13 mouse cellular contexts compared by ENCODE assay signal in genomic region chr11:5257151-5257862, GRCm38 (mm10). TPM values are rescaled to one million over a fixed set of nuclear protein-coding genes. Genes with fewer than 3 reads are reported as not detected.
DNase-seq lines count a peak whose midpoint lies in the region; ATAC-seq lines count a peak whose summit lies in the region.
"Had no signal": no experiment of that assay in that cellular context is flagged by ENCODE, and none has a peak within 500 bp of the region (broad histone marks: within the 10 kb centered on the region; RNA-seq: fewer than 3 reads in every experiment).

No protein-coding gene starts in this region.

- DNase-seq in heart, embryonic 10.5 days (ENCODE audit: low spot score), result no peak
- peak; percentile 61 for DNase-seq in kidney, postnatal 14 days
- peak; percentile 48 to 64 for DNase-seq in thymus, postnatal 36 days
- DNase-seq in embryo, embryonic 11 days, result no peak
- DNase-seq in forebrain, embryonic 14.5 days (ENCODE audit: low spot score), result no peak
- DNase-seq: B cell, adult 2 months; cerebellum, postnatal 25 days; forebrain, postnatal 0 days; heart, adult 18-20 months had no signal

- ATAC-seq in heart, embryonic 11.5 days (replicated peaks; ENCODE audit: insufficient number of reproducible peaks, low FRiP score, low TSS enrichment), result no peak
- ATAC-seq in megakaryocyte, adult 5-6 weeks (ENCODE audit: poor library complexity, severe bottlenecking), result no peak
- no peak for ATAC-seq in forebrain, embryonic 14.5 days
- ATAC-seq: forebrain, postnatal 0 days; Patski had no signal

- H3K27me3 ChIP-seq in heart, embryonic 10.5 days (ENCODE audit: insufficient read depth, poor library complexity, severe bottlenecking), result no peaks in the 10 kb centered on the region
- no peaks in the 10 kb centered on the region for H3K27me3 ChIP-seq in heart, embryonic 11.5 days (ENCODE audit: control insufficient read depth, insufficient read depth, low read length)
- peaks cover 18% of the 10 kb centered on the region for H3K27me3 ChIP-seq in megakaryocyte, embryonic 14.5 days (replicated peaks)
- no peaks in the 10 kb centered on the region; the same call in 1 of the 2 replicates for H3K27me3 ChIP-seq in forebrain, embryonic 14.5 days (replicated peaks; ENCODE audit: control insufficient read depth, insufficient read depth, low read length)
- H3K27me3 ChIP-seq: Patski had no signal

- H3K4me2 ChIP-seq in heart, embryonic 11.5 days, result no peak overlapping the region
- H3K4me2 ChIP-seq in forebrain, embryonic 14.5 days (ENCODE audit: low read length), result no peak overlapping the region

- H3K9ac ChIP-seq in heart, embryonic 11.5 days (ENCODE audit: low read depth, low read length), result no peak overlapping the region
- no peak overlapping the region for H3K9ac ChIP-seq in forebrain, embryonic 14.5 days (ENCODE audit: low read length)
- H3K9ac ChIP-seq: forebrain, postnatal 0 days had no signal

- H3K36me3 ChIP-seq in heart, embryonic 10.5 days, result no peaks in the 10 kb centered on the region
- 0 out of 2 replicates have a peak, but pooled peaks cover 2% of the 10 kb centered on the region for H3K36me3 ChIP-seq in heart, embryonic 11.5 days (ENCODE audit: control insufficient read depth, insufficient read depth, low read length)
- H3K36me3 ChIP-seq in megakaryocyte, embryonic 14.5 days (replicated peaks; ENCODE audit: low read length), result no peaks in the 10 kb centered on the region
- no peaks in the 10 kb centered on the region for H3K36me3 ChIP-seq in forebrain, embryonic 14.5 days (ENCODE audit: control insufficient read depth, insufficient read depth, low read length)

- peaks cover 60% of the 10 kb centered on the region for H3K4me1 ChIP-seq in heart, embryonic 10.5 days
- H3K4me1 ChIP-seq in heart, embryonic 11.5 days (ENCODE audit: control insufficient read depth, insufficient read depth, low read length), result peaks cover 39% of the 10 kb centered on the region
- H3K4me1 ChIP-seq in megakaryocyte, embryonic 14.5 days, result peaks cover 29% of the 10 kb centered on the region
- H3K4me1 ChIP-seq in forebrain, embryonic 14.5 days (ENCODE audit: control insufficient read depth, insufficient read depth, low read length), result peaks cover 30% of the 10 kb centered on the region

- H3K9me3 ChIP-seq in heart, embryonic 10.5 days, result no peaks in the 10 kb centered on the region
- no peaks in the 10 kb centered on the region for H3K9me3 ChIP-seq in heart, embryonic 11.5 days (replicated peaks; ENCODE audit: control insufficient read depth, low read length)
- H3K9me3 ChIP-seq in megakaryocyte, embryonic 14.5 days, result no peaks in the 10 kb centered on the region
- H3K9me3 ChIP-seq in forebrain, embryonic 14.5 days (replicated peaks; ENCODE audit: control insufficient read depth, low read length), result no peaks in the 10 kb centered on the region

- 0 out of 2 replicates have a peak overlapping the region, but pooled peaks have one; percentile 69 for H3K27ac ChIP-seq in heart, embryonic 10.5 days
- H3K27ac ChIP-seq in heart, embryonic 11.5 days (ENCODE audit: low read depth, low read length), result no peak overlapping the region
- no peak overlapping the region for H3K27ac ChIP-seq in forebrain, embryonic 14.5 days (ENCODE audit: low read depth, low read length)

- H3K4me3 ChIP-seq in heart, embryonic 10.5 days, result no peak overlapping the region
- H3K4me3 ChIP-seq in heart, embryonic 11.5 days (ENCODE audit: low read depth, low read length), result no peak overlapping the region
- peak overlapping the region; percentile 19 for H3K4me3 ChIP-seq in megakaryocyte, embryonic 14.5 days (replicated peaks)
- no peak overlapping the region for H3K4me3 ChIP-seq in forebrain, embryonic 14.5 days (ENCODE audit: low read depth, low read length)

- 68% methylated on average over 13 of the region's 13 CpGs for WGBS in heart, embryonic 10.5 days
- WGBS in heart, embryonic 11.5 days (ENCODE audit: insufficient replicate concordance), result 69% methylated on average over 13 of the region's 13 CpGs
- WGBS in forebrain, embryonic 14.5 days, result 81% methylated on average over 13 of the region's 13 CpGs

RNA-seq across cellular contexts. Expression of gene Kremen1, which starts 4.1 kb away (rescaled TPM):
- polyA plus RNA-seq in heart, embryonic 10.5 days (2016; fragmentation: Nextera tagmentation; extraction: Ambion mirVana), result 18.3 and 34.4 TPM in 2 replicates
- 16.3 and 21.7 TPM in 2 replicates for polyA plus RNA-seq in heart, embryonic 11.5 days (2014; fragmentation: Nextera tagmentation; extraction: Ambion mirVana)
- polyA plus RNA-seq in megakaryocyte, embryonic 14.5 days (2012; ENCODE audit: insufficient read depth, low replicate concordance), result 3.7 and 7.2 TPM in 2 replicates
- 4.2 and 5.4 TPM in 2 replicates for total RNA-seq in megakaryocyte, adult 5-6 weeks (2015)
- total RNA-seq in megakaryocyte, adult 5-6 weeks (2017), result 4.2 and 5.4 TPM in 2 replicates
- 2.6 and 3.3 TPM in 2 replicates for polyA plus RNA-seq in forebrain, embryonic 14.5 days (2014; fragmentation: Nextera tagmentation; extraction: Ambion mirVana)

Comparison
In these comparisons a context has a peak if more than half of its experiments do, and no peak if none do; other contexts are left out.
1. DNase-seq: peak in kidney, postnatal 14 days (single experiment) and thymus, postnatal 36 days (2 of 2); none in heart, embryonic 10.5 days (single experiment), embryo, embryonic 11 days (single experiment) and forebrain, embryonic 14.5 days (single experiment).